Mouse (Mus musculus) left cerebral cortex, postnatal 14 days (tissue): ENCODE measurements at regions not wholly inside any gene's neighbourhood (a gene's known extent, or its start where the extent isn't known, plus 50 kb on each side); places are given as distances from the start of the nearest gene placed in this dataset.

Experiments
- DNase-seq, 2 experiments: peaks; one replicate each; pipeline ENCODE4 v3.0.0; 2021 to 2022; ENCODE audit warnings: low spot score in 2 of 2, mixed read lengths in 1 of 2
- intact Hi-C: fragments of 180-260 bp; cut with DNase I; formaldehyde crosslinking; loops from one replicate; pipeline ENCODE4 v1.15.1; 2025

DNA sequence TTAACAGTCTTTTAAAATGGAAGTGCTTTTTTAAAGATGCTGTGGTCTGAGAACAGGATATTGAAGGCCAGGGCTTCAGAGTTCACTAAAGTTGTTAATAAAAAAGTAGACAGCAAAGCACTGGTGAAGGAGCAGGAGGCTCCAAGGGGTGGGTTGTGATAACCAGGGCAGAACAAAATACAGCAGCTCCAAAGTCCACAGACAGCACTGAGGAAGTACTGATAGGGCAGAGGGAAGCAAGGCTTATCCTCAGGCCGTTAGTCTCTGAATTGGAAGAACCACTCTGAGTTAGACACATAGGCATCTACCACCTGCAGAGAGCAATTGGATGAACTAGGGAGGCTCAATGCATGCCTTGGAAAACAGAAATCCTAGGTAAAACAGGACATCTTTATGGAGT lies 62.1 kb downstream of the P2ry1 start:
- intact Hi-C loops: no loop called here

DNA sequence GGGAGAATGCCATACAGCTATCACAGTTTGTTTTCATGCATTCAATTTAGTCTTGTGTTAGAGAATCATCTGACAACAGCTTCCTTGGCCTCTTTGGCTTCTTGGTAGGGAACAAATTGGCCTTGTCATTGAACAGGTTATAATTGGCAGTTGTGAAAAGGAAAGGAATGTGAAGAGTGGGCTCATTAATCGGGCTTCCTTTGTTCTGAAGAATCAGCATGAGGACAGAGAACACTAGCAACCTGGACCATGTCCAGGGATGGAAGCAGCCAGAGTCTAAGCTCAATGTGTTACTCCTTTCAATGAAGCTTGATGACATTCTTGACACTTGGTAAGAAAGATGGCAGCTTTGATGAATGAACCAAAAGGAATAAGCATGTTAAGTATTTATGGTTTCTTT lies 64.5 kb downstream of the P2ry1 start:
- intact Hi-C loops: no loop called here
- peak in 1 of 2 experiments; percentile 1 for DNase-seq

More for the DNA sequence above, 62.1 kb downstream of the P2ry1 start:
- no peak for DNase-seq

DNA sequence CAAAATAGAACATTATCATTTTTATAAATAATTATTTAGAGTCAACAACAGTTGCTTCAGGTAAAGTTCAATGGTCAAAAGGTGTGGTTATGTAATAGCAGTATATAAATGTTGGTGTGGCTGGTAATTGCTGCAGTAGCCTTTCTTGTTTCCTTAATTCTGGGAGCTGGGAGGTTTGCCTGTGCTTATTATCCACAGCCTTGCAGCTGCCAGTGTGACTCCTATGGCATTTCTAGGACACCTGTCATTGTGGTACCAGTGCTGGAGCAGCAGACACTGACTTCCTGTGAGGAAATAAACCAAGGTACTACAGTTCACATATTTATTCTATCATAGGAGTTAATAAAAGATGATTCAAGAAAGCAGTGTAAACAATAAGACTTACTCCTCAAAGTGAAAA lies 65.6 kb downstream of the P2ry1 start:
- intact Hi-C loops: no loop called here
- no peak for DNase-seq

DNA sequence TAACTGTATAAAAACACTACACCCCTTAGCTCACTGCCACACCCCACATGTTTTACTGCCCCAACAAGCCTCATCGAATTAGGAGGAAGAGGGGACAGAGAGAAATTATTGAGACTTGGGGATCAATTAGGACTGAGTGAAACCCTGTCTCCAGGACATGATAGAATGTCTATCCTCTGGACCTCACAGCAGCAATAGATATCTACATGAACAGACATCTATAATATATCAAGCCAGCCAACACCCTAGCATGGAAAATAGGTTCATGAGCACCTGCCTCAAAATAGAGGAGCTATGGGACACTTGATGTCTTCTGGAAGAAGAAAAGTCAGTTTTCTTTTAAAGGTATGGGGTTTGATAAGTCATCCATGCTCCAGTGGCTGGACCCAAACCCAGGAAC lies 68.4 kb downstream of the P2ry1 start:
- intact Hi-C loops: no loop called here
- DNase-seq: no peak

DNA sequence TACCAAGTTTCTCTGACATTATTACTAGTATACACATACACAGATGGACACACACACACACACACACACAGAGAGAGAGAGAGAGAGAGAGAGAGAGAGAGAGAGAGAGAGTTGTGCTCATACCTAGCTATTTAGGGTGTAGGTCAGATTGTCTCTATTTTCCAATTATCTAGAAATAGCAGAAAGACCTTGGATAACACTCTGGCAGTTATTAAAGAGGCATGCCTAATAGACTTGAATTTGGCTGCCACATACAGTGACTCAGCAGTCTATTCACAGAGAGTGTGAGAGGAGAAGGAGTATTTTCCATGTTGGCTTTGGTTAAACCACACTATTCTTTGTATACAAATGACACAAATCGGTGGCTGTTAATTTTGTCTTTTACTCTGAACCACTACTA lies 69.7 kb downstream of the P2ry1 start:
- intact Hi-C loops: no loop called here
- no peak for DNase-seq

DNA sequence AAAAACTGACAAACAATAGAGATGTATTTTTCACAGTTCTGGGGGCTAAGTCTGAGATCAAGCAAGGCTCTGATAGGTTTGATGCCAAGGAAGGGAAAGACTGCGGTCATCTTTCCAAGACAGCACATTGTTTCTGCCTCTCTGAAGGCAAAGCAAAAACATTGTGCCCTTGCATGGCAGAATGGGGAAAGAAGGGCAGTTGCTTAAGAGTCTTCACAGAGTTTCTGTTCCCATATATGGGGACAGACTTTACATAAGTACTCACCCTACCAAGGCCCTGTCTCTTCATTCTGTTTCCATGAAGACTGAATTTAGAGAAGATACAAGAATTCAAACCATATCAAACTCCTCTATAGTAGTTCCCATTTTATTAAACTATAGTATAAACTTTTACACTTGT lies 70.5 kb downstream of the P2ry1 start:
- intact Hi-C loops: no loop called here
- no peak for DNase-seq

DNA sequence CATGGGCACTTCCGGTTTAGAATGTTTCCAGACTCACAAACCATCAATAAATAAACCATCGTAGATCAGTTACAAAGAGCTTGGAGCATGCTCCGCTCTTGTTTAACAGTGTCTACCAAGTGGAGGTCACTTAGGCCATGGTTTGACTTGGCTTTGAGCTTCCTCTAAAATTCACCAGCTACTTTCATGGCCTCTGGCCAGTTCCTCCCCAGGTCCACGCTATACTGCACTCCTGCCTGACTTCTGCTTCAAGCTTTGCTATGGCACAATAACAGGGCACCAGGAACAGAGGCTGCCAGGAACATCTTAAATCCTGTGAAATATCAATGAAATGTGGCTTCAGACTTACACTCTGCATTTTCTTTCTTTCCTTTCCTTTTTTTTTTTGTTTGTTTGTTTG lies 71.2 kb downstream of the P2ry1 start:
- intact Hi-C loops: no loop called here
- no peak for DNase-seq

DNA sequence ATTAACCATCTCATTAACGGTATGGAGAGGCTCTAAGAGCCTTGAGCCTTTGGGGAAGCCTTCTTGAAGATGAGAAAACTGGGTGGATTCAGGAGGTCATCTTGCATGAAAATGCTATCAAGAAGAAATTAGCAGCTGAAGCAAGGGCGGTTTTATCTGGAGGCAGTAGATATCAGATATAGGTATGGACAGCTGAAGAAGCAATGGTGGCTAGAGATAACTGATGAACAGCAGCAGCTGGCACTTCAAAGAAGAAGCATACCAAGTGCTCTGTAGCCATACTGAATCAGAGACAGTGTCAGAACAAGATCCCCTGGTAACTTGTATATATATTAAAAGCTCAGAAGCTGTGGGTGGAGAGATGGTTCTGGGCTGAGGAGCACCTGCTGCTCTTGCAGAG lies 73.2 kb downstream of the P2ry1 start:
- DNase-seq: no peak
- intact Hi-C loops: no loop called here

DNA sequence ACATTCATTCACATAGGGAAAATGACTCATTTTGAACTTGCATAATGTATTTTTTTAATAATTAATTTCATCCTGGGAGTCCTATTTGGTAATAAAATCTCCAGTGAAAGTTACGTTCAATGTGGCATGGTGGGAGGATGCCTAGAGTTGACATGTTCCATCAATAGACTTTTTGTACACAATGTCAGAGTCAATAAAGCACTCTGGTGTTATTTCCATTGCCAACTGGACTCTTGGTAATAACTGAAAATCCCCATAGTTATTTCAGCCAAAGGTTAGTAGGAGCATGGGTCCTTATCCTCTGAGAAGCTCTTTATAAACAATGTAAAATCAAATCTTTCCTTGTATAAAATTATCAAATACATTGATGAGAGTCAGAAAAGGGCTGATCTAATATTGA lies 87.3 kb downstream of the P2ry1 start:
- DNase-seq: no peak

DNA sequence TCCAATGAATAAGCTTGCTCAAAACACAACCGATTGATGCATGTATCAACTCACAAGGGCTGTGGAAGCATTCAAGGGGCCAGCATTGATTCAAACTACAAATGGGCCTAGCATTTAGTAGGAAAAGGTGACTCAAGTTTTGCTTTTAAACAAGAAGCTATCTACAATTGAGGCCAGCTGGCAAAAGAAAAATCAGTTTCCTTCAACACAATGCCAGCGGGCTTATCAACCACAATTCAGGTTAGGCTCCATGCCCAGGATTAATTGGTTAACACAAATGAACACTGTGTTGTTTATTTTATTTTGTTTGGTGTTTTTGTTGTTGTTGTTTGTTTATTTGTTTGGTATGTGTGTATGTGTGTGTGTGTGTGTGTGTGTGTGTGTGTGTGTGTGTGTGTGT lies 89.4 kb downstream of the P2ry1 start:
- intact Hi-C loops: no loop called here
- no peak for DNase-seq

More for the DNA sequence above, 87.3 kb downstream of the P2ry1 start:
- intact Hi-C loops: no loop called here

DNA sequence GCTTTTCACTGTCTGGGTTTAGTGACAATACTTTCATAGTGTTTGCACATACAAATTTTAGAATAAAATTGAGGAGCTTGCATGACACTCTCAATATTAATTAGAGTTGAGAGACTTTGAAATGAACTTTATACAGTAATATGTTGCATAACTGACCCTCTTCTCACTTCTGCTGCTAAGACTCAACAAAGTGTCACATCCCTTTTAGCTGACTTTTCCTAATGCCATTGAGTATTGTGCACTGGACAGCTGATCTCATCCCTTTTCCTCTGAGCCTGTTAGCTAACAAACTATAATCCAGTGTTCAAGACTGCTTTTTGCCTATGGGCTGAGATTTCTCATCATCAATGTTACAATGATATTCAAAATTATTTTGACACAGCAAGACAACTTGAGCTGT lies 113.8 kb downstream of the P2ry1 start:
- no peak for DNase-seq
- intact Hi-C loops: no loop called here

DNA sequence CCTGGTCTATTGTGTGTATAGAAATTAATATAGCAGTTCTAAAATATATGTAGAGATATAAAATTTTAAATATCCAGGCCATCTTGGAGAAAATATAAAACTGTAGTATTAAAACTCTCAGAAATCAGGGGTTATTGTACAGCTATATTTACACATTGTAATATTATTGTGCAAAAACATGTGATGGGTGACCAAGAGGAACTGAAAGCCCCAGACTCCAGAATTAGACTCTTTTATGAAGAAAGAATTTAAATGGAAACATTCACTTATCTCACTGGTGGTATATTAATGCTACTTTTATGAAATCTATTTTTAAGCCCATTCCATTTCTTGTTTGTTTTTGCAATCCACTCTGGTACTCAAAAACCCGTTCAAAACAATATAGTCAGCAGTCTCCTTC lies 130.5 kb downstream of the P2ry1 start:
- intact Hi-C loops: no loop called here
- DNase-seq: no peak

DNA sequence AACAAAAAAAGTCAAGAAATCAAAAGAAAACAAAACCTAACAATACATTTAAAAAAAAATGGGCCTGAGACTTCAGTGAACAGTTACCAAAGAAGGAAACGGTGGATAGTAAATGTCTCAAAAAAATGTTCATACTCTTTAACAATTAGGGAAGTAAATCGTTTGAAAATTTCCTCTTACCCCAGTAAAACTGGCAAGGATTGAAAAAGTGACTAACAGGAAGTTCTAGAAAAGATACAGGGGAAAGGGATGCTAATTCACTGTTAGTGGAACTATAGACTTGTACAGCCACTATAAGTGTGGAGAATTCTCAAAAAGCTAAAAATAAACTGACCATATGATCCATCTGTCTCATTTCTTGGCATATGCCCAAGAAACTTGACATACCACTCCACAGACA lies 151.5 kb downstream of the P2ry1 start:
- intact Hi-C loops: no loop called here
- no peak for DNase-seq

DNA sequence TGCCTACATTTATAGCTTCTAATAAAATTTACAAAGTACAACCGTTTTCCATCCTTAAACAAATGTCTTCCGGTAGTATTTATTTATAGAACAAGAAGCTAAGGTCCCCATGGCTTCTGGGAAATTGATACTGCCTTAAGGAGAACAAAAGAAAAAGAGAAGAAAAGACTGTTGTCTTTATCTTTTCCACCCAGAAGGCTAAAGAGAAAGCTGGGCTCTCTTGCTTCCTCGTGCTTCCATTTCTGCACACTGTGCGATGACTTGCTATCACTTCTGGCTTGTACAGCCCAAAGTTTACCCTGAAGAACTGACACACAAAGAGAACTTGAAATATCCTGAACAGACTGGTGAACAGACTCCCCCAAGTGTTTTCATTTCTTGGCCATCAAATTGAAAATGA lies 157.2 kb downstream of the P2ry1 start:
- DNase-seq: no peak
- intact Hi-C loops: no loop called here

DNA sequence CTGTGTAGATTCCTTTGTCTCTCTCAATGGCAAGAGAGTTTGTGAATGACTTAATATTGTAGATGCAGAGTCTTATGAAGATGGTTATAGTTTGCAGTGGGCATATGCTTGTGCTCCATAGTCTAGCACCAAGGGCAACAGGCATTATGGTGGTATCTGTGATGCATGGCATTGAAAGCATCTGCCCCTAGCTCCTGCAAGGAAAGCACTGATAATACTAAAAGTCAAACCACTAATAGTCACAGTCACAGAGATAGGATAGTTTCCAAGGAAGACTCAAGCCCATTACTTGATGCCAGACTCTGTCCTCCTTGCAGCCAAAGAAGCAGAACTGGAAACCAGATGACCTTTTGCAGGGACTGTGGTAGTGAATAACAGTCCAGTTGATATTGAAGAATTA lies 158.8 kb downstream of the P2ry1 start:
- DNase-seq: no peak
- intact Hi-C loops: no loop called here

DNA sequence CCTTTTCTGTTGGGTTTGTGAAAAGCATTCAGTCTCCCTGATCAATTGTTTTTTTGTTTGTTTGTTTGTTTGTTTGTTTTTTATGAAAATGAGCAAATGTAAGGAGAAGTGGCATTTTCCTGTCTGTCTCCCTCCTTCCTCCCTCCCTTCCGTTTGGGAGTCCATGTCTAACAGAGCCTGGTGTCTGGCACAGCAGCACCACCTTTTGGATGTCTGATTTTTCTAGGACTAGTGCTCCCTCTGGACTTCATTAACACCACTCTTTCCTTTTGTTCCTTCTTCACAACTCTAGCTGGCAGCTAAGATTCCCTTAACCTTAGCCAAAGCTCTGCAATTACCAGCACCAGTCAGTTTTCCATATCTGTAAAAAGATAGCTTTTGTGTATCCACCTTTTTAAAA lies 175.6 kb upstream of the Rap2b start:
- intact Hi-C loops: no loop called here
- peak; percentile 3 to 21 for DNase-seq

DNA sequence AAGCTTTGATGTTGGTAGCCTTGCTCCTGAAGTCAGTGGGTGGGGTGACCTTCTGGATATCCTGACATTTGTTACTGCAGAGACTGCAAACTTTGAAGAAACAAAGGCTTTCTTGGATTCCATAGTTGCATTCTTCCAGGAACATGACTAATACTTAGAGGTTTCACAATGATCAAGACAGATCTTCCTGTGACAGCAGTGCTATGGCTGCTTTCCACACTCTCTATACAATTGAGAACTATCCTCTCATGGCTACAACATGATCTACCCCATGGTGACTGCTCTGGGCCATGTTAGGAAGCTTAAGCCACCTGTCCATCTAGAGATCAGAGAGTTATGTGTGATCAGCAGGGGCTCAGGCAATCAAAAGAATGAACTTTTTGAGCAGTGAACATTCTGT lies 172.8 kb upstream of the Rap2b start:
- intact Hi-C loops: no loop called here
- no peak for DNase-seq

DNA sequence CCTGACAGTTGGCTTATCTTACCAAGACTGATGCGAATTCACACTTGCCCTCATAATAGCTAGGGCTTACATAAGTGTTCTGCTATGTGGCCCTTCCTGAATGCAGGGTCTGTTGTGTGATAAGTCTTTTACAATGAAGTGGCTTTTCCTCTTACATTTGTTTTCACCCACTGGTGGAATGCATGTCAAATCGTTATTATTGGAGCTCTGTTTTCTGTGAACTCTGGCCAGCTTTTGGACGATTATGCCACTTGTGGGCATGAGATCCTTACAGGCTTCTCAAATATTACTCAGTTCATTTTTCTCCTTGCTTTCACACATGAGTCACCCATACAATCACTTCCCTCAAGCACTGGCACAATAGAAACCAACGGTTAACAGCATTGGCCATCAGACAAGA lies 144.9 kb upstream of the Rap2b start:
- DNase-seq: no peak
- intact Hi-C loops: no loop called here

DNA sequence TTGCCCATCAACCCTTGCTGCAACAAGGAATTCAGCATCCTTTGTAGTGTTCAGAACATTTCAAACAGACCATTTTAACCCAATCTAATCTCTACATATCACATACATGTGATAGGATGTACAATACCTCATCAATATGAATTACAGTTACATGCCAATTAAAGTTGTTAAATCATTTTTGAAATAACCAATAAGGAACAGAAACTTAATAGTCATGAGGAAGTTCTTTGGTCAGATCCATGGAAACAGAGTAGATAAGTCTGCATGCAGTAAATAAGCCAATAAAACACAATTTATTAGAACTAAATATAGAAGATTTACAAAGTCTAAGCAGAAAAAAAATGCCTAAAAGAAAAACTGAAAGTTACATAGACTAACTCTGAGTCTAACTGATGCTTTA lies 136.9 kb upstream of the Rap2b start:
- no peak for DNase-seq
- intact Hi-C loops: no loop called here

DNA sequence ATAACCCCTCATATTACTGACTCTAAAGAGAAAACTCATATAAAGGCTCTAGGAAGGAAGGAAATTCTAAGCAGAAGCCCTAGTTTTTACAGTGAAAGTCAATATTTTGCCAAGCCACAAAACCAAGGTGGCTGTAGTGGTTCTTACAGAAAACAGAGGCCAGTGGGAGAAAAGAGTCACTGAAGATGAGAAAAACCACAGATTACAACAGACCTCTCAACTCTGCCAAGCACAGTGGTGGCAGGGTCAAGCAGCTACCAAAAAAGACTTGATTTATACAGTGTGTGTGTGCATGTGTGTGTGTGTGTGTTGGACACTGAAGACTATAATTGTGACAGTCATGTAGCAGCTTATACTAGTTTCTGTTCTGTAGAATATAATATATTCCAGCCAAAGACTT lies 136.4 kb upstream of the Rap2b start:
- intact Hi-C loops: no loop called here
- no peak for DNase-seq

DNA sequence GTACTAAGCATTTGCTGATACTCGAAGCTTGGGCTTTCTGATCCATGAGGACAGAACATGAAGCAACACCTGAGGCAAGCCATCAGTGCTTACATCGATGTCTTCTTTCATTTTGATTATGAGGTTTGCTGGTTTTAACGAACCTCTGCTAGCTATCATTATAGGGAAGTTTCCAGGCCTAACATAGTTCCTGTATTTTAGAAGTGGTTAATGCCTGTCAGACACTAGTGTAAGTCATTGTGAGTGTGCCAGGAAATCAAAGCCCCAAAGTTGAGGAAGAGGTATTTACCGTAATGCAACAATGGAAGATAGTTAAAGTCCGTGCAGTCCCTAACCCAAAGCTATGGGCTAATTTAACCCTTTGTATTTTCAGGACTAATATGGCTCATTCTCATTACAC lies 120.1 kb upstream of the Rap2b start:
- intact Hi-C loops: loop anchor here (5.0 to 10.0 kb wide), 2 partner anchors 593 to 951 kb away; no protein-coding TSS in a partner anchor
- DNase-seq: no peak

DNA sequence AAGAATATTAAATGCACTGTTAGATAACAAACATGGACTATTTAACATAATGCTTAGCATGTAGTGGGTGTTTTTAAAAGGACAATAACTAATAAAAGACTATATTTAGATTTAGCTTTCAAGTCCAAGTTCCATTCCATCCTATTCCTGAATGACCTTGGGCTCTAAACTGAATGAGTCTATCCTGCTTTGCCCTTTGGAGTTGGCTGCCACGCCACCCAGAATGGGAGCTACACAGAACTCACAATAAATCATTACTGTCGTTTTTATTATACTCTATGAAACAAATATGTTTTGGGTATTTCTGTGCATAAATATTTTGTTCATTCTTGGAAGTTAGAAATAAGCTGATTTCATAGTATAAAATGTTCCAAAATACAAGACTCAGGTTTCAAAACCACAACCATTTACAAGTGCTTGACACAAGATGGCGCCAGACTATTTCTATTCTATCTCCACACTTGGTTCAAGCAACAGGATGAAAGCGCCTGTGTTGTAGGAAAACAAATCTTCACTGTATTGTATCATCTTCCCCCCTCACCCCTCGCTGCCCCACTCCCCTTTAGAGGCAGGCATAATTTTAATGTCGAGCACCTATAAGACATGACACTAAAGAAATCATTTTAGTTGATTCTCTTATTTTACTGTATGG lies 117.4 kb upstream of the Rap2b start:
- intact Hi-C loops: loop anchor here (5.0 to 10.0 kb wide), 2 partner anchors 591 to 948 kb away; no protein-coding TSS in a partner anchor
- peak; percentile 73 to 78 for DNase-seq
